In genomic region chr2:105686363-105687316, GRCm38 (mm10) we compare ENCODE assay signal across 11 mouse cellular contexts. TPM values are rescaled to one million over a fixed set of nuclear protein-coding genes. Genes with fewer than 3 reads are reported as not detected.
A peak's percentile ranks its signal among the peaks of the same experiment; 100 is the strongest.
DNase-seq lines count a peak whose midpoint lies in the region; ATAC-seq lines count a peak whose summit lies in the region.
"Had no signal": no experiment of that assay in that cellular context is flagged by ENCODE, and none has a peak within 500 bp of the region (broad histone marks: within the 10 kb centered on the region; RNA-seq: fewer than 3 reads in every experiment).

No protein-coding gene starts in this region.

- H3K36me3 ChIP-seq in embryonic facial prominence, embryonic 10.5 days (replicated peaks) = no peaks in the 10 kb centered on the region
- H3K36me3 ChIP-seq in hindbrain, embryonic 14.5 days (replicated peaks; ENCODE audit: control insufficient read depth, insufficient read depth) = no peaks in the 10 kb centered on the region
- H3K36me3 ChIP-seq in neural tube, embryonic 11.5 days (ENCODE audit: control insufficient read depth, insufficient read depth, low read length) = 0 out of 2 replicates have a peak, but pooled peaks cover 2% of the 10 kb centered on the region
- H3K36me3 ChIP-seq: heart, embryonic 10.5 days had no signal

- H3K4me3 ChIP-seq in embryonic facial prominence, embryonic 10.5 days = no peak overlapping the region
- H3K4me3 ChIP-seq in hindbrain, embryonic 14.5 days (replicated peaks; ENCODE audit: low read length) = no peak overlapping the region
- H3K4me3 ChIP-seq in neural tube, embryonic 11.5 days (ENCODE audit: low read depth, low read length) = no peak overlapping the region
- H3K4me3 ChIP-seq: erythroblast, embryonic 14.5 days had no signal

- peak; percentile 32 for DNase-seq in embryo, embryonic 10.5 days (ENCODE audit: low spot score)
- DNase-seq in embryo, embryonic 9.5 days (ENCODE audit: extremely low spot score) = no peak
- DNase-seq in embryonic facial prominence, embryonic 10.5 days (ENCODE audit: low spot score) = peak; percentile 35
- no peak for DNase-seq in hindbrain, embryonic 14.5 days (ENCODE audit: low spot score)
- peak; percentile 41 for DNase-seq in neural tube, embryonic 11.5 days (ENCODE audit: low spot score)
- no peak for DNase-seq in liver
- DNase-seq in left cerebral cortex, adult 8-10 months (ENCODE audit: low spot score in 2 of 2) = no peak
- no peak for DNase-seq in adrenal gland, adult 18-20 months (ENCODE audit: low spot score in 2 of 2)
- DNase-seq: kidney, adult 11 months had no signal

- H3K27ac ChIP-seq in embryonic facial prominence, embryonic 10.5 days (replicated peaks) = no peak overlapping the region
- H3K27ac ChIP-seq in hindbrain, embryonic 14.5 days = no peak overlapping the region
- H3K27ac ChIP-seq in neural tube, embryonic 11.5 days (ENCODE audit: low read depth, low read length) = no peak overlapping the region
- H3K27ac ChIP-seq: heart, embryonic 10.5 days had no signal

- peak overlapping the region; percentile 40 for H3K4me2 ChIP-seq in hindbrain, embryonic 14.5 days (replicated peaks)
- peak overlapping the region; percentile 21; the same call in 1 of the 2 replicates for H3K4me2 ChIP-seq in neural tube, embryonic 11.5 days (ENCODE audit: low read depth)

- peaks cover 63% of the 10 kb centered on the region for H3K4me1 ChIP-seq in embryonic facial prominence, embryonic 10.5 days
- peaks cover 15% of the 10 kb centered on the region for H3K4me1 ChIP-seq in hindbrain, embryonic 14.5 days (replicated peaks; ENCODE audit: control insufficient read depth, insufficient read depth, low read length)
- H3K4me1 ChIP-seq in neural tube, embryonic 11.5 days (ENCODE audit: control insufficient read depth, insufficient read depth, low read length) = peaks cover 44% of the 10 kb centered on the region

- WGBS in embryonic facial prominence, embryonic 10.5 days = 3% methylated on average over 36 of the region's 36 CpGs
- WGBS in hindbrain, embryonic 14.5 days = 6% methylated on average over 35 of the region's 36 CpGs
- WGBS in neural tube, embryonic 11.5 days = 2% methylated on average over 35 of the region's 36 CpGs

- no peak for ATAC-seq in hindbrain, embryonic 14.5 days (ENCODE audit: low FRiP score)
- ATAC-seq in neural tube, embryonic 11.5 days (ENCODE audit: insufficient read depth, low FRiP score, low TSS enrichment) = no peak

- peaks cover 100% of the 10 kb centered on the region for H3K27me3 ChIP-seq in embryonic facial prominence, embryonic 10.5 days (replicated peaks; ENCODE audit: low read depth, poor library complexity, severe bottlenecking)
- peaks cover 81% of the 10 kb centered on the region for H3K27me3 ChIP-seq in hindbrain, embryonic 14.5 days (ENCODE audit: control insufficient read depth, insufficient read depth, low read length)
- peaks cover 71% of the 10 kb centered on the region for H3K27me3 ChIP-seq in neural tube, embryonic 11.5 days (ENCODE audit: control insufficient read depth, insufficient read depth, low read length)

- 0 out of 2 replicates have a peak overlapping the region, but pooled peaks have one; percentile 18 for H3K9ac ChIP-seq in hindbrain, embryonic 14.5 days
- H3K9ac ChIP-seq in neural tube, embryonic 11.5 days (ENCODE audit: low read length) = no peak overlapping the region

- no peaks in the 10 kb centered on the region for H3K9me3 ChIP-seq in embryonic facial prominence, embryonic 10.5 days
- H3K9me3 ChIP-seq in hindbrain, embryonic 14.5 days (ENCODE audit: control insufficient read depth, low read length) = no peaks in the 10 kb centered on the region
- H3K9me3 ChIP-seq in neural tube, embryonic 11.5 days (ENCODE audit: control insufficient read depth, low read length) = no peaks in the 10 kb centered on the region
- H3K9me3 ChIP-seq: heart, embryonic 10.5 days had no signal

RNA-seq across cellular contexts. Expression of gene Pax6, which starts 17.9 kb away (rescaled TPM):
- 13.0 and 22.3 TPM in 2 replicates for polyA plus RNA-seq in embryonic facial prominence, embryonic 10.5 days (2016; fragmentation: Nextera tagmentation; extraction: Ambion mirVana)
- polyA plus RNA-seq in hindbrain, embryonic 14.5 days (2014; fragmentation: Nextera tagmentation; extraction: Ambion mirVana) = 26.9 and 28.1 TPM in 2 replicates
- 28.2 and 30.7 TPM in 2 replicates for polyA plus RNA-seq in neural tube, embryonic 11.5 days (2014; fragmentation: Nextera tagmentation; extraction: Ambion mirVana)
- total RNA-seq in left cerebral cortex, adult 8-10 months (2022) = 10 to 100 TPM in 3 of 4 experiments, 1 to 10 TPM in 1; 9.3 to 12.0 (median 11.3) TPM
- not detected for total RNA-seq in adrenal gland, adult 18-20 months (2021)

Comparison
In these comparisons a context has a peak if more than half of its experiments do, and no peak if none do; other contexts are left out.
1. DNase-seq: peak in embryo, embryonic 10.5 days (single experiment), embryonic facial prominence, embryonic 10.5 days (single experiment) and neural tube, embryonic 11.5 days (single experiment); none in embryo, embryonic 9.5 days (single experiment), hindbrain, embryonic 14.5 days (single experiment), liver (single experiment), left cerebral cortex, adult 8-10 months (0 of 2) and adrenal gland, adult 18-20 months (0 of 2).